Mouse (Mus musculus): ENCODE data around the gene Ptbp1. TPM values are rescaled to one million over a fixed set of nuclear protein-coding genes. Genes with fewer than 3 reads are reported as not detected.

Gene Ptbp1
- polyA plus RNA-seq, 1 experiment = 67.9 TPM

- peaks cover 8% of the 10 kb centered on the region for H3K4me1 ChIP-seq (ENCODE audit: control insufficient read depth)
- H3K4me3 ChIP-seq (replicated peaks) = peak overlapping the region; percentile 40
- no peaks in the 10 kb centered on the region for H3K36me3 ChIP-seq (ENCODE audit: control insufficient read depth)
- H3K27me3 ChIP-seq (ENCODE audit: control insufficient read depth) = peaks cover 13% of the 10 kb centered on the region
- no peaks in the 10 kb centered on the region; the same call in 1 of the 2 replicates for H3K9me3 ChIP-seq (ENCODE audit: control insufficient read depth, low read length)
- TF ChIP-seq TAL1 (IDR thresholded peaks at IDR 0.05; ENCODE audit: low read length) = no peak
- no peak for TF ChIP-seq GATA1 (IDR thresholded peaks at IDR 0.05; ENCODE audit: low read length)
Observed at GRCm38 (mm10) chr10:79840644-79841551, 13.3 kb upstream of the Ptbp1 start.

GRCm38 (mm10) chr10:79842322-79842721, 11.9 kb upstream of the Ptbp1 start:
- Histone ChIP-seq H3K27me3 (ENCODE audit: control insufficient read depth) (peaks cover 13% of the 10 kb centered on the region), H3K36me3 (ENCODE audit: control insufficient read depth) (no peaks in the 10 kb centered on the region), H3K4me3 (replicated peaks) (no peak overlapping the region), H3K9me3 (ENCODE audit: control insufficient read depth, low read length) (no peaks in the 10 kb centered on the region), H3K4me1 (ENCODE audit: control insufficient read depth) (peaks cover 8% of the 10 kb centered on the region)
- no peak for TF ChIP-seq TAL1 (IDR thresholded peaks at IDR 0.05; ENCODE audit: low read length)
- no peak for TF ChIP-seq GATA1 (IDR thresholded peaks at IDR 0.05; ENCODE audit: low read length)

GRCm38 (mm10) chr10:79843476-79843875, 10.8 kb upstream of the Ptbp1 start:
- H3K4me3 ChIP-seq (replicated peaks) = no peak overlapping the region
- peaks cover 8% of the 10 kb centered on the region for H3K4me1 ChIP-seq (ENCODE audit: control insufficient read depth)
- peaks cover 13% of the 10 kb centered on the region for H3K27me3 ChIP-seq (ENCODE audit: control insufficient read depth)
- no peaks in the 10 kb centered on the region for H3K9me3 ChIP-seq (ENCODE audit: control insufficient read depth, low read length)
- TF ChIP-seq GATA1 (IDR thresholded peaks at IDR 0.05; ENCODE audit: low read length) (no peak), TAL1 (IDR thresholded peaks at IDR 0.05; ENCODE audit: low read length) (no peak)
- H3K36me3 ChIP-seq (ENCODE audit: control insufficient read depth) = no peaks in the 10 kb centered on the region

- Histone ChIP-seq H3K36me3 (ENCODE audit: control insufficient read depth) (no peaks in the 10 kb centered on the region), H3K9me3 (ENCODE audit: control insufficient read depth, low read length) (no peaks in the 10 kb centered on the region), H3K4me1 (ENCODE audit: control insufficient read depth) (peaks cover 15% of the 10 kb centered on the region), H3K27me3 (ENCODE audit: control insufficient read depth) (no peaks in the 10 kb centered on the region), H3K4me3 (replicated peaks) (no peak overlapping the region)
- TF ChIP-seq TAL1 (IDR thresholded peaks at IDR 0.05; ENCODE audit: low read length) (no peak), GATA1 (IDR thresholded peaks at IDR 0.05; ENCODE audit: low read length) (no peak)
Observed at GRCm38 (mm10) chr10:79846553-79846952, 7.7 kb upstream of the Ptbp1 start.

GRCm38 (mm10) chr10:79849941-79850628, 4.1 kb upstream of the Ptbp1 start:
- H3K4me3 ChIP-seq (replicated peaks) = no peak overlapping the region
- H3K36me3 ChIP-seq (ENCODE audit: control insufficient read depth) = no peaks in the 10 kb centered on the region

GRCm38 (mm10) chr10:79851653-79852052, 2.6 kb upstream of the Ptbp1 start:
- no peak overlapping the region for H3K4me3 ChIP-seq (replicated peaks)
- peaks cover 9% of the 10 kb centered on the region for H3K36me3 ChIP-seq (ENCODE audit: control insufficient read depth)
- peaks cover 54% of the 10 kb centered on the region for H3K4me1 ChIP-seq (ENCODE audit: control insufficient read depth)
- no peaks in the 10 kb centered on the region for H3K9me3 ChIP-seq (ENCODE audit: control insufficient read depth, low read length)
- no peaks in the 10 kb centered on the region for H3K27me3 ChIP-seq (ENCODE audit: control insufficient read depth)
- TF ChIP-seq TAL1 (IDR thresholded peaks at IDR 0.05; ENCODE audit: low read length) = no peak
- no peak for TF ChIP-seq GATA1 (IDR thresholded peaks at IDR 0.05; ENCODE audit: low read length)

More at GRCm38 (mm10) chr10:79849941-79850628, 4.1 kb upstream of the Ptbp1 start:
- TF ChIP-seq GATA1 (IDR thresholded peaks at IDR 0.05; ENCODE audit: low read length) = no peak
- no peak for TF ChIP-seq TAL1 (IDR thresholded peaks at IDR 0.05; ENCODE audit: low read length)
- Histone ChIP-seq H3K4me1 (ENCODE audit: control insufficient read depth) (peaks cover 40% of the 10 kb centered on the region), H3K27me3 (ENCODE audit: control insufficient read depth) (no peaks in the 10 kb centered on the region), H3K9me3 (ENCODE audit: control insufficient read depth, low read length) (no peaks in the 10 kb centered on the region)

GRCm38 (mm10) chr10:79852107-79852789, 2.0 kb upstream of the Ptbp1 start:
- no peaks in the 10 kb centered on the region for H3K27me3 ChIP-seq (ENCODE audit: control insufficient read depth)
- H3K4me1 ChIP-seq (ENCODE audit: control insufficient read depth) = peaks cover 60% of the 10 kb centered on the region
- no peak for TF ChIP-seq TAL1 (IDR thresholded peaks at IDR 0.05; ENCODE audit: low read length)
- no peak for TF ChIP-seq GATA1 (IDR thresholded peaks at IDR 0.05; ENCODE audit: low read length)
- H3K9me3 ChIP-seq (ENCODE audit: control insufficient read depth, low read length) = no peaks in the 10 kb centered on the region
- peaks cover 15% of the 10 kb centered on the region for H3K36me3 ChIP-seq (ENCODE audit: control insufficient read depth)
- peak overlapping the region; percentile 82 for H3K4me3 ChIP-seq (replicated peaks)

GRCm38 (mm10) chr10:79852827-79853226, 1.4 kb upstream of the Ptbp1 start:
- Histone ChIP-seq H3K4me3 (replicated peaks) (peak overlapping the region; percentile 82), H3K36me3 (ENCODE audit: control insufficient read depth) (peaks cover 21% of the 10 kb centered on the region), H3K4me1 (ENCODE audit: control insufficient read depth) (peaks cover 65% of the 10 kb centered on the region), H3K9me3 (ENCODE audit: control insufficient read depth, low read length) (no peaks in the 10 kb centered on the region), H3K27me3 (ENCODE audit: control insufficient read depth) (no peaks in the 10 kb centered on the region)
- TF ChIP-seq TAL1 (IDR thresholded peaks at IDR 0.05; ENCODE audit: low read length) (no peak), GATA1 (IDR thresholded peaks at IDR 0.05; ENCODE audit: low read length) (no peak)

Measured in erythroblast, embryonic 14.5 days (primary cell).